ENCODE assay signal across 10 mouse cellular contexts in the genomic region with DNA sequence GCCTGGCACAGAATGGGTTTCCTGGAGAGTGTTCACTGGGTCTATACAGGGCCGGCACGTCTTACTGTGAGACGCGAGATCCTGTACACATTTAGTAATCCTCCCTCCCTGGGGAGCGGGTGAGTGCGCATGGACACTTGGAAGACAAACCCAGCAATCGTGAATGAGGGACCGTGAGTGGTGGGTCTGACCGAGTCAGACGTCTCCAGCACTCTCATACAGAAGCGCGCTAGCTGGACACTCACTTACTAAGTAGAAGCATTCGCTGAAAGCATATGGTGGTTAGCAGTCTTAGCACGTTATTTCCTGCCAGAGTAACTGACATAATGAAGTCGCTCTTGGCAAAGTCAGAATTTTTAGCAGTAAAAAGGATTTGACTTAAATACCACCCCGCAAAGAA.
DNase-seq lines count a peak whose midpoint lies in the region; ATAC-seq and TF ChIP-seq lines count a peak whose summit lies in the region.
"Had no signal": no experiment of that assay in that cellular context is flagged by ENCODE, and none has a peak within 500 bp of the region (broad histone marks: within the 10 kb centered on the region; RNA-seq: fewer than 3 reads in every experiment).

No protein-coding gene starts in this region.

- TF ChIP-seq CTCF in lung, postnatal 0 days (IDR thresholded peaks at IDR 0.05): no peak
- TF ChIP-seq CTCF in stomach, postnatal 0 days (IDR thresholded peaks at IDR 0.05; ENCODE audit: low read depth): no peak
- no peak for TF ChIP-seq CTCF in kidney, adult 2 months (conservative IDR thresholded peaks at IDR 0.05; ENCODE audit: insufficient read depth, insufficient read length, low read depth, low read length)

- H3K9ac ChIP-seq in lung, postnatal 0 days (replicated peaks; ENCODE audit: low read depth): no peak overlapping the region
- H3K9ac ChIP-seq in limb, embryonic 13.5 days: 0 out of 2 replicates have a peak overlapping the region, but pooled peaks have one; percentile 31
- 0 out of 2 replicates have a peak overlapping the region, but pooled peaks have one; percentile 38 for H3K9ac ChIP-seq in stomach, postnatal 0 days (ENCODE audit: low read length)

- no peak for TF ChIP-seq POLR2A in kidney, adult 2 months (IDR thresholded peaks at IDR 0.05; ENCODE audit: low read depth, low read length)

- H3K4me2 ChIP-seq in lung, postnatal 0 days (replicated peaks; ENCODE audit: low read depth, low read length): 0 out of 2 replicates have a peak overlapping the region, but pooled peaks have one; percentile 14
- no peak overlapping the region for H3K4me2 ChIP-seq in limb, embryonic 13.5 days (replicated peaks)
- peak overlapping the region; percentile 2; the same call in 1 of the 2 replicates for H3K4me2 ChIP-seq in stomach, postnatal 0 days (replicated peaks; ENCODE audit: low read depth)
- H3K4me2 ChIP-seq: midbrain, embryonic 12.5 days had no signal

- DNase-seq in cerebellum, adult 9-10 months: peak; percentile 32
- DNase-seq in cerebellum, adult 11-12 months: no peak
- DNase-seq in lung, postnatal 0 days (ENCODE audit: low spot score): peak; percentile 48
- no peak for DNase-seq in lung, postnatal 25 days (ENCODE audit: low spot score)
- DNase-seq in stomach, postnatal 0 days (ENCODE audit: low spot score): no peak
- DNase-seq in kidney, postnatal 14 days: no peak
- no peak for DNase-seq in kidney, adult 2 months
- DNase-seq: heart, postnatal 36 days had no signal

- 0 out of 2 replicates have a peak, but pooled peaks cover 3% of the 10 kb centered on the region for H3K4me1 ChIP-seq in lung, postnatal 0 days (ENCODE audit: insufficient read depth, low read depth, low read length)
- H3K4me1 ChIP-seq in limb, embryonic 13.5 days: peaks cover 30% of the 10 kb centered on the region
- H3K4me1 ChIP-seq in stomach, postnatal 0 days (replicated peaks; ENCODE audit: control insufficient read depth, insufficient read depth): peaks cover 5% of the 10 kb centered on the region; the same call in 1 of the 2 replicates
- H3K4me1 ChIP-seq in kidney, adult 2 months (ENCODE audit: control insufficient read depth, insufficient read depth, low read length): no peaks in the 10 kb centered on the region

- peak overlapping the region; percentile 26; the same call in 1 of the 2 replicates for H3K27ac ChIP-seq in lung, postnatal 0 days (ENCODE audit: low read length)
- no peak overlapping the region for H3K27ac ChIP-seq in limb, embryonic 13.5 days
- 0 out of 2 replicates have a peak overlapping the region, but pooled peaks have one; percentile 20 for H3K27ac ChIP-seq in stomach, postnatal 0 days (replicated peaks)
- no peak overlapping the region for H3K27ac ChIP-seq in kidney, adult 2 months (ENCODE audit: insufficient read depth, low read depth, low read length)
- H3K27ac ChIP-seq: midbrain, embryonic 12.5 days had no signal

- H3K4me3 ChIP-seq in lung, postnatal 0 days (ENCODE audit: low read depth, low read length): no peak overlapping the region
- no peak overlapping the region for H3K4me3 ChIP-seq in limb, embryonic 13.5 days
- H3K4me3 ChIP-seq in stomach, postnatal 0 days (ENCODE audit: low read depth, low read length): no peak overlapping the region
- H3K4me3 ChIP-seq in kidney, adult 2 months (ENCODE audit: insufficient read depth, low read depth, low read length): no peak overlapping the region
- H3K4me3 ChIP-seq: midbrain, embryonic 12.5 days had no signal

- 60% methylated on average over 16 of the region's 16 CpGs for WGBS in lung, postnatal 0 days
- WGBS in limb, embryonic 13.5 days: 68% methylated on average over 16 of the region's 16 CpGs
- 52% methylated on average over 16 of the region's 16 CpGs for WGBS in stomach, postnatal 0 days
- WGBS in kidney, adult 2 months: 85% methylated on average over 16 of the region's 16 CpGs

- ATAC-seq in lung, postnatal 0 days: 0 out of 2 replicates have a peak, but pooled peaks have one; percentile 3
- ATAC-seq in limb, embryonic 13.5 days (ENCODE audit: low FRiP score, low read depth): no peak
- ATAC-seq in stomach, postnatal 0 days (ENCODE audit: low FRiP score, low TSS enrichment): peak; percentile 31; the same call in 1 of the 2 replicates

- no peak for TF ChIP-seq EP300 in lung, postnatal 0 days (IDR thresholded peaks at IDR 0.05)
- TF ChIP-seq EP300 in stomach, postnatal 0 days (optimal IDR thresholded peaks at IDR 0.05): no peak

- no peaks in the 10 kb centered on the region for H3K27me3 ChIP-seq in lung, postnatal 0 days (replicated peaks; ENCODE audit: insufficient read depth, low read length)
- peaks cover 3% of the 10 kb centered on the region; the same call in 1 of the 2 replicates for H3K27me3 ChIP-seq in limb, embryonic 13.5 days
- no peaks in the 10 kb centered on the region for H3K27me3 ChIP-seq in stomach, postnatal 0 days (ENCODE audit: control insufficient read depth, insufficient read depth, low read length)
- no peaks in the 10 kb centered on the region for H3K27me3 ChIP-seq in kidney, adult 2 months (replicated peaks; ENCODE audit: control insufficient read depth, insufficient read depth, low read length)
- H3K27me3 ChIP-seq: midbrain, embryonic 12.5 days had no signal

- H3K9me3 ChIP-seq in lung, postnatal 0 days (ENCODE audit: low read length): no peaks in the 10 kb centered on the region
- H3K9me3 ChIP-seq in limb, embryonic 13.5 days: no peaks in the 10 kb centered on the region
- H3K9me3 ChIP-seq in stomach, postnatal 0 days (ENCODE audit: control insufficient read depth, low read length): no peaks in the 10 kb centered on the region
- H3K9me3 ChIP-seq: midbrain, embryonic 12.5 days had no signal

- H3K36me3 ChIP-seq in lung, postnatal 0 days (ENCODE audit: insufficient read depth, low read length): no peaks in the 10 kb centered on the region
- no peaks in the 10 kb centered on the region for H3K36me3 ChIP-seq in limb, embryonic 13.5 days
- no peaks in the 10 kb centered on the region for H3K36me3 ChIP-seq in stomach, postnatal 0 days (ENCODE audit: control insufficient read depth, insufficient read depth, low read length)
- no peaks in the 10 kb centered on the region for H3K36me3 ChIP-seq in kidney, adult 2 months (ENCODE audit: control insufficient read depth, insufficient read depth, low read length)
- H3K36me3 ChIP-seq: midbrain, embryonic 12.5 days had no signal

Comparison
In these comparisons a context has a peak if more than half of its experiments do, and no peak if none do; other contexts are left out.
1. DNase-seq: peak in cerebellum, adult 9-10 months (single experiment) and lung, postnatal 0 days (single experiment); none in cerebellum, adult 11-12 months (single experiment), lung, postnatal 25 days (single experiment), stomach, postnatal 0 days (single experiment), kidney, postnatal 14 days (single experiment) and kidney, adult 2 months (single experiment).
2. H3K27ac ChIP-seq: peak in lung, postnatal 0 days (single experiment) and stomach, postnatal 0 days (single experiment); none in limb, embryonic 13.5 days (single experiment) and kidney, adult 2 months (single experiment).